Mouse (Mus musculus) ES-E14 (cell line): Measurements from ENCODE around the gene Pqlc2. TPM values are rescaled to one million over a fixed set of nuclear protein-coding genes. Genes with fewer than 3 reads are reported as not detected.

Experiments
- DNase-seq: peaks from one replicate; pipeline ENCODE4 v3.0.0-alpha.2; 2013; ENCODE audit warnings: low read depth, low spot score
- H3K27ac ChIP-seq: 2 replicates; pipeline ENCODE4 v1.5.1; 2012; ENCODE audit warnings: low read depth, mild to moderate bottlenecking, low read length, moderate library complexity, mixed read lengths; ENCODE audit not compliant: poor library complexity, insufficient read depth, severe bottlenecking
- H3K36me3 ChIP-seq: 2 replicates; pipeline ENCODE4 v1.6.1; 2012; ENCODE audit warnings: mild to moderate bottlenecking, low read length, moderate library complexity, mixed read lengths; ENCODE audit not compliant: control insufficient read depth, poor library complexity, insufficient read depth, severe bottlenecking
- H3K4me1 ChIP-seq, 2 experiments: fragments of 150-350 bp in 1 of 2; sonication (generic) in 1 of 2; 2 replicates each; pipeline ENCODE4 v1.6.1; 2012; ENCODE audit warnings: low read length in 2 of 2, mild to moderate bottlenecking in 1 of 2, mixed read lengths in 1 of 2; ENCODE audit not compliant: control insufficient read depth in 2 of 2, insufficient read depth in 2 of 2, poor library complexity in 1 of 2
- H3K4me3 ChIP-seq, 2 experiments: fragments of 150-350 bp in 1 of 2; sonication (generic) in 1 of 2; 2 replicates each; pipeline ENCODE4 v1.5.1; 2012; ENCODE audit warnings: low read length in 2 of 2, low read depth in 1 of 2, mild to moderate bottlenecking in 1 of 2, mixed read lengths in 1 of 2; ENCODE audit not compliant: insufficient read depth in 1 of 2, poor library complexity in 1 of 2, severe bottlenecking in 1 of 2
- H3K9ac ChIP-seq: 2 replicates; pipeline ENCODE4 v1.6.1; 2012; ENCODE audit warnings: low read depth, mild to moderate bottlenecking, low read length, mixed read lengths; ENCODE audit not compliant: poor library complexity, insufficient read depth, severe bottlenecking
- H3K9me3 ChIP-seq: fragments of 150-350 bp; sonication (generic); 2 replicates; pipeline ENCODE4 v1.6.1; 2012; ENCODE audit warnings: low read depth, mild to moderate bottlenecking, low read length; ENCODE audit not compliant: control insufficient read depth, insufficient read depth
- CHD2 ChIP-seq: IDR thresholded peaks from 2 replicates; pipeline ENCODE4 v1.6.1; 2014; ENCODE audit warnings: mild to moderate bottlenecking, low read depth, low read length, inconsistent platforms
- HCFC1 ChIP-seq: IDR thresholded peaks from 2 replicates; pipeline ENCODE4 v1.6.1; 2012; ENCODE audit warnings: low read length, inconsistent platforms, borderline replicate concordance; ENCODE audit not compliant: insufficient read depth
- MAFK ChIP-seq: IDR thresholded peaks from 2 replicates; pipeline ENCODE4 v1.6.1; 2014; ENCODE audit warnings: mild to moderate bottlenecking, low read depth, low read length, inconsistent platforms; ENCODE audit not compliant: insufficient read depth
- ZC3H11A ChIP-seq: IDR thresholded peaks from 2 replicates; pipeline ENCODE4 v1.6.1; 2012; ENCODE audit warnings: low read depth, mild to moderate bottlenecking, inconsistent platforms, low read length, borderline replicate concordance
- ZNF384 ChIP-seq: IDR thresholded peaks from 2 replicates; pipeline ENCODE4 v1.6.1; 2012; ENCODE audit warnings: low read depth, low read length, inconsistent platforms
- in situ Hi-C, 2 experiments: fragments of 600-800 bp; cut with MboI; formaldehyde crosslinking; loops; one replicate each; pipeline ENCODE4 v1.15.1; 2025; ENCODE audit warnings: low sequenced_read_pairs in 2 of 2, inconsistent platforms in 1 of 2; ENCODE audit not compliant: unreplicated experiment in 2 of 2
- total RNA-seq: library from RNA; depleted of rRNA; stranded (reverse); fragments of 300-350 nt; gene quantifications from 2 replicates; pipeline ENCODE4 v1.2.3, GENCODE M21; 2012

Pqlc2 gene
- total RNA-seq, 1 experiment = 25.0 TPM

GRCm38 (mm10) chr4:139292038-139292437, 18.5 kb downstream of the Pqlc2 start:
- DNase-seq = no peak
- Histone ChIP-seq H3K4me3 (no peak overlapping the region), H3K4me1 (peaks cover 0 to 6% of the 10 kb centered on the region in 2 experiments; a peak in 1 of 4 replicates), H3K9me3 (no peaks in the 10 kb centered on the region), H3K9ac (no peak overlapping the region), H3K27ac (no peak overlapping the region), H3K36me3 (peaks cover 31% of the 10 kb centered on the region)
- TF ChIP-seq CHD2 (no peak), HCFC1 (no peak), ZC3H11A (no peak), MAFK (no peak), ZNF384 (no peak)
- in situ Hi-C loops = loop anchor here in 1 of 2 experiments (25.0 kb wide), 1 partner anchor 205 kb away; the partner anchor contains the start of genes Htr6 and Nbl1

DNA sequence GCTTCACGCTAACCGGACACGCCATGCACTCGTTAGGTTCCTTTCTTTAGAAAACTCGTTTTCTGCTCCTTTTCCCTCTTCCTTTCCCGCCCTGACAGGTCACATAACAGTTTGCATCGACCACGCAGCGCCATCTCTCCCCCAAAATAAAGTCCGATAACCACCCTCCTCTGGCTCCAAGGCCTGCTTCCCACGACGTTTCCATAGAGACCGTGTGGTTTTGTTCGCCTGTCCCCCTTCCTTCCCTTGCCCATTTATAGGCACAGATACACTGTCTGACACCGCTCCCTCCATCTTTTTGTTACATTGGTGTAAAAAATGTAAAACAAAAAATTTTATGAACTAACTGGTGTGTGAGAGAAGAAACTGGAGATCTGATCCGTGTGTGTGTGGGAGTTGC, 19.4 kb downstream of the Pqlc2 start:
- peaks cover 0 to 6% of the 10 kb centered on the region in 2 experiments; a peak in 1 of 4 replicates for H3K4me1 ChIP-seq
- in situ Hi-C loops = loop anchor here in 1 of 2 experiments (25.0 kb wide), 1 partner anchor 204 kb away; the partner anchor contains the start of genes Htr6 and Nbl1
- peaks cover 31% of the 10 kb centered on the region for H3K36me3 ChIP-seq
- TF ChIP-seq HCFC1 (no peak), MAFK (no peak), ZC3H11A (no peak), CHD2 (no peak), ZNF384 (no peak)
- H3K9ac ChIP-seq = no peak overlapping the region
- no peaks in the 10 kb centered on the region for H3K9me3 ChIP-seq
- DNase-seq = no peak
- H3K27ac ChIP-seq = no peak overlapping the region
- H3K4me3 ChIP-seq = no peak overlapping the region

GRCm38 (mm10) chr4:139289017-139289416, 21.5 kb downstream of the Pqlc2 start:
- no peaks in the 10 kb centered on the region for H3K9me3 ChIP-seq
- H3K36me3 ChIP-seq = peaks cover 36% of the 10 kb centered on the region
- H3K9ac ChIP-seq = no peak overlapping the region
- no peak for TF ChIP-seq HCFC1
- H3K4me1 ChIP-seq = peaks cover 0 to 6% of the 10 kb centered on the region in 2 experiments; a peak in 1 of 4 replicates
- no peak for DNase-seq
- H3K27ac ChIP-seq = no peak overlapping the region
- no peak overlapping the region for H3K4me3 ChIP-seq
- in situ Hi-C loops = loop anchor here in 1 of 2 experiments (25.0 kb wide), 1 partner anchor 202 kb away; the partner anchor contains the start of genes Htr6 and Nbl1

- Histone ChIP-seq H3K4me3 (no peak overlapping the region), H3K9ac (no peak overlapping the region), H3K36me3 (peaks cover 39% of the 10 kb centered on the region), H3K4me1 (peaks cover 0 to 6% of the 10 kb centered on the region in 2 experiments; a peak in 1 of 4 replicates), H3K27ac (no peak overlapping the region), H3K9me3 (no peaks in the 10 kb centered on the region)
- peak; percentile 70 for DNase-seq
- in situ Hi-C loops = loop anchor here in 1 of 2 experiments (25.0 kb wide), 1 partner anchor 200 kb away; the partner anchor contains the start of genes Htr6 and Nbl1
- TF ChIP-seq ZNF384 = no peak
- TF ChIP-seq CHD2 = no peak
- TF ChIP-seq ZC3H11A = no peak
- TF ChIP-seq MAFK = no peak
- no peak for TF ChIP-seq HCFC1
These were observed 23.2 kb downstream of the Pqlc2 start for GRCm38 (mm10) chr4:139287122-139287863.
